In the genomic region with DNA sequence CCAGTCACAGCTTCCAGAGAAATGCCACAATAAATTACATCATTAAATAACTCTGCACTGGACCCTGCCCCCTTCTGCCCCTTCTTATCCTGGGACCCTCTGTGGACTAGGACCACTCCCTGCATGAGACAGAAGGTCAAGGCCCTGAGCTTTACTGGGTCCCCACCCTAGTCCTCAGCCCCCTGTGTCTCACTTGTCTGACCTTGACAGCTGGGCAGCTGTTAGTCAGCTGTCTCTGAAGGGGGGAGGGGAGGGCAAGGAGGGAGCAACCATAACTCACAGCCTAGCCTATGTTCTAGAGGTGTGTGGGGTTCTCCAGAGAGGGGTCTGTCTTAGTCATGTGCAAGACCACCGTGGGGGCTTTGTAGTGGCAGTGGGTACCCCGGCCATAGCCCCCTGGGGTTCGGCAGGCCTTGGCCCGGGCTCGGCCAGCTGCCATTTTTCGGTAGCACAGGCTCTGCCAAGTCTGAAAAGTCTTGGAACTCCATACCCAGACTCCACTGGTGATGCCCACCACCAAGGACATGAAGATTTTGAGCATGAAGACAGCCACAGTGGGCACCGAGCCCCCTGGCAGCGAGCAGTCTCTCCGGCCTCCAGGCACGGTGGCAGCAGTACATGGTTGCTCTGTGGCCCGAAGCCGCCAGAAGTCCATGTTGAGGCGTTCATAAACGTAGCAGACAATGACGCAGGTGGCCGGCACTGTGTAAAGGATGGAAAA, we compare ENCODE assay signal across 11 mouse cellular contexts. TPM values are rescaled to one million over a fixed set of nuclear protein-coding genes. Genes with fewer than 3 reads are reported as not detected.
DNase-seq lines count a peak whose midpoint lies in the region; ATAC-seq and TF ChIP-seq lines count a peak whose summit lies in the region.
"Had no signal": no experiment of that assay in that cellular context is flagged by ENCODE, and none has a peak within 500 bp of the region (broad histone marks: within the 10 kb centered on the region; RNA-seq: fewer than 3 reads in every experiment).

No protein-coding gene starts in this region.

- peak overlapping the region; percentile 27; the same call in 1 of the 2 replicates for H3K4me2 ChIP-seq in heart, embryonic 16.5 days (ENCODE audit: low read depth, low read length)
- peak overlapping the region; percentile 98 for H3K4me2 ChIP-seq in embryonic facial prominence, embryonic 14.5 days (ENCODE audit: low read depth, low read length)
- H3K4me2 ChIP-seq in hindbrain, embryonic 12.5 days (replicated peaks) = peak overlapping the region; percentile 94
- H3K4me2 ChIP-seq in midbrain, postnatal 0 days (ENCODE audit: low read depth, low read length, poor library complexity, severe bottlenecking) = peak overlapping the region; percentile 71

- ATAC-seq in heart, embryonic 16.5 days (replicated peaks; ENCODE audit: extremely low read depth, insufficient read depth, low FRiP score) = 0 out of 2 replicates have a peak, but pooled peaks have one; percentile 8
- no peak for ATAC-seq in embryonic facial prominence, embryonic 14.5 days (ENCODE audit: low read depth)
- ATAC-seq in hindbrain, embryonic 12.5 days (ENCODE audit: low FRiP score) = no peak
- no peak for ATAC-seq in midbrain, postnatal 0 days (ENCODE audit: low FRiP score)
- no peak for ATAC-seq in CD4-positive, CD25-positive, alpha-beta regulatory T cell, adult 4 months

- H3K4me1 ChIP-seq in heart, embryonic 16.5 days (ENCODE audit: control insufficient read depth, insufficient read depth, low read length) = peaks cover 13% of the 10 kb centered on the region; the same call in 1 of the 2 replicates
- peaks cover 11% of the 10 kb centered on the region for H3K4me1 ChIP-seq in embryonic facial prominence, embryonic 14.5 days (ENCODE audit: control insufficient read depth, insufficient read depth, low read length)
- H3K4me1 ChIP-seq in hindbrain, embryonic 12.5 days = peaks cover 47% of the 10 kb centered on the region
- peaks cover 7% of the 10 kb centered on the region; the same call in 1 of the 2 replicates for H3K4me1 ChIP-seq in midbrain, postnatal 0 days (ENCODE audit: insufficient read depth, low read length)

- WGBS in heart, embryonic 16.5 days = 89% methylated on average over 16 of the region's 16 CpGs
- 77% methylated on average over 15 of the region's 16 CpGs for WGBS in embryonic facial prominence, embryonic 14.5 days
- 76% methylated on average over 16 of the region's 16 CpGs for WGBS in hindbrain, embryonic 12.5 days
- 71% methylated on average over 16 of the region's 16 CpGs for WGBS in midbrain, postnatal 0 days

- no peaks in the 10 kb centered on the region for H3K27me3 ChIP-seq in heart, embryonic 16.5 days (ENCODE audit: control insufficient read depth, insufficient read depth, low read length)
- peaks cover 22% of the 10 kb centered on the region for H3K27me3 ChIP-seq in embryonic facial prominence, embryonic 14.5 days (replicated peaks; ENCODE audit: control insufficient read depth, insufficient read depth, low read length)
- H3K27me3 ChIP-seq in hindbrain, embryonic 12.5 days = peaks cover 20% of the 10 kb centered on the region
- 0 out of 2 replicates have a peak, but pooled peaks cover 8% of the 10 kb centered on the region for H3K27me3 ChIP-seq in midbrain, postnatal 0 days (ENCODE audit: insufficient read depth, low read length)

- no peak for DNase-seq in heart, adult 9 months (ENCODE audit: low spot score in 2 of 2)
- DNase-seq in embryonic facial prominence, embryonic 14.5 days (ENCODE audit: low spot score) = no peak
- DNase-seq in midbrain, postnatal 0 days (ENCODE audit: low spot score) = no peak
- DNase-seq in right cerebral cortex, postnatal 4 days = no peak
- DNase-seq: gastrocnemius, postnatal 10 days; kidney, adult 11 months; thymus, postnatal 36 days had no signal

- H3K9ac ChIP-seq in heart, embryonic 16.5 days (ENCODE audit: low read length) = no peak overlapping the region; the same call in 1 of the 2 replicates
- H3K9ac ChIP-seq in embryonic facial prominence, embryonic 14.5 days (ENCODE audit: low read depth, low read length) = peak overlapping the region; percentile 35; the same call in 1 of the 2 replicates
- peak overlapping the region; percentile 72 for H3K9ac ChIP-seq in hindbrain, embryonic 12.5 days
- no peak overlapping the region for H3K9ac ChIP-seq in midbrain, postnatal 0 days (replicated peaks; ENCODE audit: low read length, poor library complexity, severe bottlenecking)

- no peaks in the 10 kb centered on the region for H3K9me3 ChIP-seq in heart, embryonic 16.5 days (replicated peaks; ENCODE audit: control insufficient read depth, low read length)
- no peaks in the 10 kb centered on the region for H3K9me3 ChIP-seq in embryonic facial prominence, embryonic 14.5 days (ENCODE audit: control insufficient read depth, low read length)
- no peaks in the 10 kb centered on the region for H3K9me3 ChIP-seq in hindbrain, embryonic 12.5 days (replicated peaks)
- H3K9me3 ChIP-seq in midbrain, postnatal 0 days (ENCODE audit: low read length) = no peaks in the 10 kb centered on the region

- no peak overlapping the region for H3K4me3 ChIP-seq in heart, embryonic 16.5 days (ENCODE audit: low read length)
- H3K4me3 ChIP-seq in embryonic facial prominence, embryonic 14.5 days (ENCODE audit: low read depth, low read length) = peak overlapping the region; percentile 68
- peak overlapping the region; percentile 68 for H3K4me3 ChIP-seq in hindbrain, embryonic 12.5 days
- peak overlapping the region; percentile 64 for H3K4me3 ChIP-seq in midbrain, postnatal 0 days (ENCODE audit: low read depth, low read length)

- H3K36me3 ChIP-seq in heart, embryonic 16.5 days (ENCODE audit: control insufficient read depth, insufficient read depth) = peaks cover 18% of the 10 kb centered on the region
- H3K36me3 ChIP-seq in embryonic facial prominence, embryonic 14.5 days (ENCODE audit: control insufficient read depth, insufficient read depth, low read length) = peaks cover 33% of the 10 kb centered on the region
- H3K36me3 ChIP-seq in hindbrain, embryonic 12.5 days = peaks cover 32% of the 10 kb centered on the region
- H3K36me3 ChIP-seq in midbrain, postnatal 0 days (ENCODE audit: insufficient read depth, low read length) = peaks cover 10% of the 10 kb centered on the region

- TF ChIP-seq CTCF in midbrain, postnatal 0 days (IDR thresholded peaks at IDR 0.05) = no peak

- H3K27ac ChIP-seq in heart, embryonic 16.5 days (ENCODE audit: low read length) = no peak overlapping the region
- H3K27ac ChIP-seq in embryonic facial prominence, embryonic 14.5 days (replicated peaks; ENCODE audit: low read depth, low read length) = no peak overlapping the region
- no peak overlapping the region for H3K27ac ChIP-seq in hindbrain, embryonic 12.5 days
- no peak overlapping the region for H3K27ac ChIP-seq in midbrain, postnatal 0 days (ENCODE audit: low read depth, low read length)

RNA-seq across cellular contexts. Expression of gene Fzd9, which starts 1.9 kb away (rescaled TPM):
- polyA plus RNA-seq in heart, embryonic 16.5 days (2015; fragmentation: Nextera tagmentation; extraction: Ambion mirVana) = 4.3 and 5.2 TPM in 2 replicates
- 21.6 and 21.7 TPM in 2 replicates for polyA plus RNA-seq in embryonic facial prominence, embryonic 14.5 days (2014; fragmentation: Nextera tagmentation; extraction: Ambion mirVana)
- polyA plus RNA-seq in hindbrain, embryonic 12.5 days (2016; fragmentation: Nextera tagmentation; extraction: Ambion mirVana) = 16.0 and 16.2 TPM in 2 replicates
- total RNA-seq in midbrain, postnatal 0 days (2014; rRNA removed) = 25.9 and 38.7 TPM in 2 replicates
- polyA plus RNA-seq in midbrain, postnatal 0 days (2015; fragmentation: Nextera tagmentation; extraction: Ambion mirVana) = 14.6 and 14.9 TPM in 2 replicates
- polyA plus RNA-seq in CD4-positive, CD25-positive, alpha-beta regulatory T cell, adult 4 months (2017; shearing (Covaris generic)) = not detected
- total RNA-seq: liver, adult 2 months had no signal

Comparison
In these comparisons a context has a peak if more than half of its experiments do, and no peak if none do; other contexts are left out.
1. H3K4me2 ChIP-seq: peak in every context shown above with its lines; median percentile 98 in embryonic facial prominence, embryonic 14.5 days; 94 in hindbrain, embryonic 12.5 days; 71 in midbrain, postnatal 0 days; 27 in heart, embryonic 16.5 days.
2. H3K9ac ChIP-seq: peak in embryonic facial prominence, embryonic 14.5 days (single experiment) and hindbrain, embryonic 12.5 days (single experiment); none in heart, embryonic 16.5 days (single experiment) and midbrain, postnatal 0 days (single experiment).